Mouse (Mus musculus): Measurements from ENCODE around the gene Hepacam. TPM values are rescaled to one million over a fixed set of nuclear protein-coding genes. Genes with fewer than 3 reads are reported as not detected.

The Hepacam gene
- polyA plus RNA-seq, 1 experiment = 0.32 TPM

- peak overlapping the region; percentile 55 for H3K4me3 ChIP-seq (ENCODE audit: low read depth, low read length)
- H3K27ac ChIP-seq (ENCODE audit: insufficient read depth, low read depth, low read length) = no peak overlapping the region
- H3K27me3 ChIP-seq (ENCODE audit: control insufficient read depth, insufficient read depth, low read length) = no peaks in the 10 kb centered on the region
- 5% methylated on average over 54 of the region's 54 CpGs for WGBS
- TF ChIP-seq CTCF (IDR thresholded peaks at IDR 0.05; ENCODE audit: extremely low read depth, insufficient read length, insufficient replicate concordance, low read depth, low read length) (peak; percentile 40; the same call in 1 of the 2 replicates), POLR2A (IDR thresholded peaks at IDR 0.05; ENCODE audit: low read depth, low read length) (no peak)
- no peaks in the 10 kb centered on the region for H3K36me3 ChIP-seq (ENCODE audit: control insufficient read depth, insufficient read depth, low read length)
- no peaks in the 10 kb centered on the region; the same call in 1 of the 2 replicates for H3K4me1 ChIP-seq (ENCODE audit: control insufficient read depth, insufficient read depth, insufficient read length, low read length)
Measured at GRCm38 (mm10) chr9:37384284-37385182, 17.4 kb downstream of the Hepacam start.

- 40% methylated on average over 2 of the region's 2 CpGs for WGBS
- Histone ChIP-seq H3K27ac (ENCODE audit: insufficient read depth, low read depth, low read length) (no peak overlapping the region), H3K4me3 (ENCODE audit: low read depth, low read length) (no peak overlapping the region), H3K4me1 (ENCODE audit: control insufficient read depth, insufficient read depth, insufficient read length, low read length) (no peaks in the 10 kb centered on the region), H3K27me3 (ENCODE audit: control insufficient read depth, insufficient read depth, low read length) (no peaks in the 10 kb centered on the region), H3K36me3 (ENCODE audit: control insufficient read depth, insufficient read depth, low read length) (no peaks in the 10 kb centered on the region)
- TF ChIP-seq CTCF (IDR thresholded peaks at IDR 0.05; ENCODE audit: extremely low read depth, insufficient read length, insufficient replicate concordance, low read depth, low read length) (no peak), POLR2A (IDR thresholded peaks at IDR 0.05; ENCODE audit: low read depth, low read length) (no peak)
Measured at GRCm38 (mm10) chr9:37390891-37391290, 23.7 kb downstream of the Hepacam start.

- WGBS = 80% methylated on average over 2 of the region's 2 CpGs
- H3K27ac ChIP-seq (ENCODE audit: insufficient read depth, low read depth, low read length) = no peak overlapping the region
- H3K4me3 ChIP-seq (ENCODE audit: low read depth, low read length) = no peak overlapping the region
- TF ChIP-seq POLR2A (IDR thresholded peaks at IDR 0.05; ENCODE audit: low read depth, low read length) = no peak
- TF ChIP-seq CTCF (IDR thresholded peaks at IDR 0.05; ENCODE audit: extremely low read depth, insufficient read length, insufficient replicate concordance, low read depth, low read length) = no peak
- no peaks in the 10 kb centered on the region for H3K36me3 ChIP-seq (ENCODE audit: control insufficient read depth, insufficient read depth, low read length)
- no peaks in the 10 kb centered on the region for H3K27me3 ChIP-seq (ENCODE audit: control insufficient read depth, insufficient read depth, low read length)
- no peaks in the 10 kb centered on the region for H3K4me1 ChIP-seq (ENCODE audit: control insufficient read depth, insufficient read depth, insufficient read length, low read length)
Measured at GRCm38 (mm10) chr9:37392071-37392470, 24.9 kb downstream of the Hepacam start.

- Histone ChIP-seq H3K4me3 (ENCODE audit: low read depth, low read length) (no peak overlapping the region), H3K4me1 (ENCODE audit: control insufficient read depth, insufficient read depth, insufficient read length, low read length) (no peaks in the 10 kb centered on the region), H3K36me3 (ENCODE audit: control insufficient read depth, insufficient read depth, low read length) (no peaks in the 10 kb centered on the region), H3K27ac (ENCODE audit: insufficient read depth, low read depth, low read length) (no peak overlapping the region), H3K27me3 (ENCODE audit: control insufficient read depth, insufficient read depth, low read length) (no peaks in the 10 kb centered on the region)
- TF ChIP-seq POLR2A (IDR thresholded peaks at IDR 0.05; ENCODE audit: low read depth, low read length) (no peak), CTCF (IDR thresholded peaks at IDR 0.05; ENCODE audit: extremely low read depth, insufficient read length, insufficient replicate concordance, low read depth, low read length) (no peak)
- WGBS = 61% methylated on average over 8 of the region's 8 CpGs
Measured at GRCm38 (mm10) chr9:37393482-37394131, 26.5 kb downstream of the Hepacam start.

- WGBS = 85% methylated on average over 2 of the region's 2 CpGs
- no peaks in the 10 kb centered on the region for H3K4me1 ChIP-seq (ENCODE audit: control insufficient read depth, insufficient read depth, insufficient read length, low read length)
Measured at GRCm38 (mm10) chr9:37400585-37400984, 33.4 kb downstream of the Hepacam start.

GRCm38 (mm10) chr9:37401802-37402201 is 34.7 kb downstream of the Hepacam start, which contains the start of gene Robo4:
Gene Robo4 (plus strand): TSS chr9:37401897.
- Histone ChIP-seq H3K27ac (ENCODE audit: insufficient read depth, low read depth, low read length) (peak within 1 kb of the TSS; percentile 78), H3K27me3 (ENCODE audit: control insufficient read depth, insufficient read depth, low read length) (no peaks in the 10 kb centered on the region)

More at GRCm38 (mm10) chr9:37400585-37400984, 33.4 kb downstream of the Hepacam start:
- Histone ChIP-seq H3K27ac (ENCODE audit: insufficient read depth, low read depth, low read length) (peak overlapping the region; percentile 78), H3K27me3 (ENCODE audit: control insufficient read depth, insufficient read depth, low read length) (no peaks in the 10 kb centered on the region), H3K36me3 (ENCODE audit: control insufficient read depth, insufficient read depth, low read length) (no peaks in the 10 kb centered on the region), H3K4me3 (ENCODE audit: low read depth, low read length) (no peak overlapping the region)
- TF ChIP-seq POLR2A (IDR thresholded peaks at IDR 0.05; ENCODE audit: low read depth, low read length) (no peak), CTCF (IDR thresholded peaks at IDR 0.05; ENCODE audit: extremely low read depth, insufficient read length, insufficient replicate concordance, low read depth, low read length) (no peak)

GRCm38 (mm10) chr9:37402501-37402900 is 35.4 kb downstream of the Hepacam start:
- TF ChIP-seq CTCF (IDR thresholded peaks at IDR 0.05; ENCODE audit: extremely low read depth, insufficient read length, insufficient replicate concordance, low read depth, low read length) = no peak
- no peak for TF ChIP-seq POLR2A (IDR thresholded peaks at IDR 0.05; ENCODE audit: low read depth, low read length)
- H3K4me3 ChIP-seq (ENCODE audit: low read depth, low read length) = peak overlapping the region; percentile 48
- WGBS = 83% methylated on average over 7 of the region's 7 CpGs
- no peaks in the 10 kb centered on the region for H3K4me1 ChIP-seq (ENCODE audit: control insufficient read depth, insufficient read depth, insufficient read length, low read length)
- no peaks in the 10 kb centered on the region for H3K27me3 ChIP-seq (ENCODE audit: control insufficient read depth, insufficient read depth, low read length)
- H3K36me3 ChIP-seq (ENCODE audit: control insufficient read depth, insufficient read depth, low read length) = no peaks in the 10 kb centered on the region
- 0 out of 2 replicates have a peak overlapping the region, but pooled peaks have one; percentile 33 for H3K27ac ChIP-seq (ENCODE audit: insufficient read depth, low read depth, low read length)

More at GRCm38 (mm10) chr9:37401802-37402201, 34.7 kb downstream of the Hepacam start, which contains the start of gene Robo4:
- Histone ChIP-seq H3K4me1 (ENCODE audit: control insufficient read depth, insufficient read depth, insufficient read length, low read length) (no peaks in the 10 kb centered on the region), H3K36me3 (ENCODE audit: control insufficient read depth, insufficient read depth, low read length) (no peaks in the 10 kb centered on the region), H3K4me3 (ENCODE audit: low read depth, low read length) (peak within 1 kb of the TSS; percentile 54)
- TF ChIP-seq POLR2A (IDR thresholded peaks at IDR 0.05; ENCODE audit: low read depth, low read length) (peak; percentile 36; the same call in 1 of the 2 replicates), CTCF (IDR thresholded peaks at IDR 0.05; ENCODE audit: extremely low read depth, insufficient read length, insufficient replicate concordance, low read depth, low read length) (no peak)
- WGBS = 22% methylated on average over 7 of the region's 7 CpGs
